Mouse (Mus musculus) lung, postnatal 0 days (tissue): ENCODE measurements around the gene Btbd1. TPM values are rescaled to one million over a fixed set of nuclear protein-coding genes. Genes with fewer than 3 reads are reported as not detected.

Source experiments
- ATAC-seq: fragments of 200-750 bp; cut with Nextera tagmentation; 2 replicates; pipeline ENCODE4 v1.8.0; 2017; ENCODE audit warnings: moderate library complexity
- DNase-seq: peaks from one replicate; pipeline ENCODE4 v3.0.0-alpha.2; 2016; ENCODE audit warnings: low spot score
- H3K27ac ChIP-seq: fragments of 300-500 bp; sonication (generic); 2 replicates; pipeline ENCODE4 v1.5.1; 2014; ENCODE audit warnings: antibody characterized with exemption, mild to moderate bottlenecking, low read length, mixed read lengths
- H3K27me3 ChIP-seq: fragments of 300-500 bp; sonication (generic); replicated peaks from 2 replicates; pipeline ENCODE4 v1.6.1; 2014; ENCODE audit warnings: low read length, mixed read lengths; ENCODE audit not compliant: insufficient read depth
- H3K36me3 ChIP-seq: fragments of 300-500 bp; sonication (generic); 2 replicates; pipeline ENCODE4 v1.6.1; 2014; ENCODE audit warnings: low read length, mixed read lengths; ENCODE audit not compliant: insufficient read depth
- H3K4me1 ChIP-seq: fragments of 300-500 bp; sonication (generic); 2 replicates; pipeline ENCODE4 v1.6.1; 2014; ENCODE audit warnings: antibody characterized with exemption, low read depth, low read length, mixed read lengths; ENCODE audit not compliant: insufficient read depth
- H3K4me2 ChIP-seq: fragments of 300-500 bp; sonication (generic); replicated peaks from 2 replicates; pipeline ENCODE4 v1.6.1; 2014; ENCODE audit warnings: low read depth, mild to moderate bottlenecking, low read length, moderate library complexity, mixed read lengths
- H3K4me3 ChIP-seq: fragments of 300-500 bp; sonication (generic); 2 replicates; pipeline ENCODE4 v1.5.1; 2014; ENCODE audit warnings: low read depth, low read length
- H3K9ac ChIP-seq: fragments of 300-500 bp; sonication (generic); replicated peaks from 2 replicates; pipeline ENCODE4 v1.6.1; 2014; ENCODE audit warnings: low read depth, mild to moderate bottlenecking
- H3K9me3 ChIP-seq: fragments of 300-500 bp; sonication (generic); 2 replicates; pipeline ENCODE4 v1.6.1; 2016; ENCODE audit warnings: low read length, mixed read lengths
- CTCF ChIP-seq: IDR thresholded peaks from 2 replicates; pipeline ENCODE4 v1.5.1; 2016; ENCODE audit warnings: antibody characterized with exemption, mild to moderate bottlenecking
- EP300 ChIP-seq: IDR thresholded peaks from 2 replicates; pipeline ENCODE4 v1.6.1; 2016; ENCODE audit warnings: antibody characterized with exemption, mild to moderate bottlenecking, control low read depth
- WGBS: fragments of 180-500 bp; shearing (Covaris S2); extraction: QIAGEN DNeasy Blood & Tissue Kit; methylation state at CpG from one replicate; pipeline ENCODE4 v1.1.7; 2014; 5-methylcytosine and 5-hydroxymethylcytosine counted together
- polyA plus RNA-seq: library from polyadenylated mRNA; unstranded; fragments of >200 nt; fragmentation: Nextera tagmentation; extraction: Ambion mirVana; gene quantifications from 2 replicates; pipeline ENCODE4 v1.2.1, GENCODE M21; 2015

Gene Btbd1
- polyA plus RNA-seq, 1 experiment from 2014 or later: 51.8 TPM

DNA sequence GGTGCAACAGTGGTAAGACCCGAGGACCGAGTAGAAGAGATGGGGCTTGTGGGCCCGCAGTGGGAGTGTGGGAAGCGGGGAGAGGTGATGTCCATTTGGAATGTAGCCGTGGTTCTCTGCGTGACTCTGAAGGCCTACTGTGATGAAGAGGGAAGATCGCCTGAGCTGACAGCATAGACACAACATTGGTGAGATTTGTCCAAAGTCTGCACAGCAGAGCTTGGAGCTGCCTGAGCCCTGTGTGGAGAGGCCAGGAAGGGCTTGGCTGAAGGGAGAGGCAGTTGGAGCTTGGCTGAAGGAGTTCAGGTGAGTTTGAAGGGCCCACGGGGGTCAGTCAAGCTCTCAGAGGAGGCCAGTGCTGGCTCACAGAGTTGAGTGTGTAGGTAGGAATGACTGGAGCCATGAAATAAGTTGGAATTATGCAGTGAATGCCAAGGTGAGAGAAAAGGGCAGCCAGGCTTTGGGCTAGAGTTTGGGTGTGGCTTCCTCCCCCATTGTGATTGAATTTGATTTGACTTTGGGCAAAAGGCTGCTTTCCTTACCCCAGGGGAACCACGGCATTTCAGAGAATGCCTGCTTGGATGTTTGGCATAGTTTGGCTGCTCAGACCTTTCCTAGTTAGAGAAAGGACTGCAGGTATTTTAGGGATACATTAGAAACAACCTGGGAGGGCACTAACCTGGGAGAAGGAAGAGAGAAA lies 38.1 kb upstream of the Btbd1 start:
- no peak overlapping the region for H3K4me3 ChIP-seq
- H3K4me2 ChIP-seq: no peak overlapping the region
- no peaks in the 10 kb centered on the region for H3K36me3 ChIP-seq
- H3K4me1 ChIP-seq: no peaks in the 10 kb centered on the region
- no peak overlapping the region for H3K9ac ChIP-seq
- H3K27me3 ChIP-seq: no peaks in the 10 kb centered on the region
- ATAC-seq (no peak), DNase-seq (no peak)
- no peak for TF ChIP-seq CTCF
- TF ChIP-seq EP300: no peak
- 82% methylated on average over 9 of the region's 9 CpGs for WGBS
- H3K9me3 ChIP-seq: no peaks in the 10 kb centered on the region
- H3K27ac ChIP-seq: no peak overlapping the region

DNA sequence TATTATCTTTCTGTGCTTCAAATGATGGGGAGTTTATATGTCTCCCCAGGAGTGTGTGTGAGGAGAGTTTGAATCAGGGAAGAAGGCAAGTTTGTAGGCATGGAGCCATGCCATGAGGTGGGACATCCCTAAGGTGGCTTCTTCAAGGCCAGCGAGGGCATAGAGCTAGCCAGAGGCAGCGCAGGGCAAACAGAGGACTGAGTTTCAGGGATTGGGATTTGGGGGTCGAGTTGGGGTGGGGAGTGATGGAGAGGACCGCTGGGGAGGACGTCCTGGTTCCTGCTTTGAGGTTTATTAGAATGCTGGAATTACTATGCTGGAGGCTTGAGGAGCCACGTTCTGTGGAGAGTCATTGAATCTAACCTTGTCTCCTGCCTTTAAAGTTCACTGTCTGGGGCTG lies 36.7 kb upstream of the Btbd1 start:
- WGBS: 92% methylated on average over 6 of the region's 6 CpGs
- no peak overlapping the region for H3K9ac ChIP-seq
- no peaks in the 10 kb centered on the region for H3K4me1 ChIP-seq
- no peak overlapping the region for H3K4me2 ChIP-seq
- no peak overlapping the region for H3K4me3 ChIP-seq
- DNase-seq (no peak), ATAC-seq (no peak)
- no peak overlapping the region for H3K27ac ChIP-seq
- H3K27me3 ChIP-seq: no peaks in the 10 kb centered on the region
- H3K36me3 ChIP-seq: no peaks in the 10 kb centered on the region
- H3K9me3 ChIP-seq: no peaks in the 10 kb centered on the region
- no peak for TF ChIP-seq EP300
- TF ChIP-seq CTCF: no peak

DNA sequence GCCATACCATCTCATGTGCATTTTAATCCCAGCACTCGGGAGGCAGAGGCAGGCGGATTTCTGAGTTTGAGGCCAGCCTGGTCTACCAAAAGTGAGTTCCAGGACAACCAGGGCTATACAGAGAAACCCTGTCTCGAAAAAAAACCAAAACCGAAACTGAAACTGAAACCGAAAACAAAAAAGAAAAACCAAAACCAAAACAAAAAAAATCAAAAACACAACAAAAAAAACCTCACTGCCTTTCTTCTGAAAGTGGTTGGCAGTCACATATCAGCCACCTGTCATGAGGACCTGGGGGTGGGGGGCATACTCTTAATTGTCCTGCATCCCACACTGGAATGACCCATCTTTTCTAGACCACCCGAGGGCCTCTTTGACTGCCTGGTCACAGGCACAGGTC lies 35.3 kb upstream of the Btbd1 start:
- TF ChIP-seq EP300: no peak
- no peak for TF ChIP-seq CTCF
- WGBS: 91% methylated on average over 6 of the region's 6 CpGs
- no peak overlapping the region for H3K4me2 ChIP-seq

DNA sequence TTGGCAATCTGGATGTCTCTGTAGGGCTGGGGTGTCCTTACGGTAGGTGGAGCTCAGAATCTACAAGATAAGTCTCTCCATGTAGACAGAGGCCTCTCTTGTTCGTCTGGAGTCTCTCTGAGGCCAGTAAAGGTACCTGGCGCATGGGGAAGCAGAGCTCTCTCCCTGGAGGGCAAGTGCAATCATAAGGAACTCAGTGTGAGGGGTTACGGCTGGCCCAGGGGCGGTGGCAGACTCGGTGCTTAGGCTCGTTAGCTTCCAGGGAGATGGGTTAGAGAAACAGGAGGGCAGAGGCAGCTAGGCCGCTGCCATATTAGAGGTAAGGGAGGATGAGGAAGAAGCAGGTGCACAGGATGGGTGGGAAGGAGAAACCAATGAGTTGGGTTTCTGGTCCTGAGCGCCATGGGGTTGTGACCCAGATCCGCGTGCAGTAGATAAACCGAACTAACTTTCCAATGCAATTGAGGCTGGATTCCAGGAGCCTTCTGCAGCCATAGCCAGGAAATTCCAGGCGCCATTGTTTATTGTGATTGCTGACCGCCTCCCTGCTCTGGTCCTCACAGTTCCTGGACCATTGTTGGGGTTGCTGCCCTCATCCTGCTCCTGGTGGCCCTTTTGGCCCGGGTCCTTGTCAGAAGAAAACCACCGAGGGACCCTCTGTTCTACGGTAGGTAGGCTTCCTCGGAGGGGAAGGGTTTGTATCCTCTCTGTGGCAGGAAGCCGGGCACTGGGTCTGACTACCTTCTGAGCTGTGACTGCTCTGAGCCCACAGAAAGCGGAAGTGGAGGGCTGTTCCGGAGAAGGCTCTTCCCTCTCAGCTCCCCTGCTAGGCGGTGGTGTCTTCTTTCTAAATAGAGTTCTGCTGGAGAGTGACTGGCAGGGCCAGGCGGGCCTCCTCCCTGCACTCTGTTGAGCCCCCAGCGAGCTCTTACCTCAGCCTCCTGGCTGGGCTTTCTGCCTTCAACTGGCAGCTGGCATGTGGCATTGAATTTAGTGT lies 33.7 kb upstream of the Btbd1 start:
- DNase-seq (peak; percentile 60), ATAC-seq (peak; percentile 32)
- Histone ChIP-seq H3K4me3 (no peak overlapping the region), H3K27ac (peak overlapping the region; percentile 39), H3K27me3 (0 out of 2 replicates have a peak, but pooled peaks cover 6% of the 10 kb centered on the region), H3K36me3 (no peaks in the 10 kb centered on the region), H3K9ac (no peak overlapping the region), H3K4me2 (peak overlapping the region; percentile 15; the same call in 1 of the 2 replicates), H3K4me1 (no peaks in the 10 kb centered on the region), H3K9me3 (no peaks in the 10 kb centered on the region)
- TF ChIP-seq EP300: no peak
- WGBS: 56% methylated on average over 24 of the region's 24 CpGs

More for the DNA sequence above, 35.3 kb upstream of the Btbd1 start:
- Histone ChIP-seq H3K9me3 (no peaks in the 10 kb centered on the region), H3K9ac (no peak overlapping the region), H3K27ac (no peak overlapping the region), H3K36me3 (no peaks in the 10 kb centered on the region), H3K4me3 (no peak overlapping the region), H3K27me3 (0 out of 2 replicates have a peak, but pooled peaks cover 4% of the 10 kb centered on the region), H3K4me1 (no peaks in the 10 kb centered on the region)
- DNase-seq (no peak), ATAC-seq (no peak)

DNA sequence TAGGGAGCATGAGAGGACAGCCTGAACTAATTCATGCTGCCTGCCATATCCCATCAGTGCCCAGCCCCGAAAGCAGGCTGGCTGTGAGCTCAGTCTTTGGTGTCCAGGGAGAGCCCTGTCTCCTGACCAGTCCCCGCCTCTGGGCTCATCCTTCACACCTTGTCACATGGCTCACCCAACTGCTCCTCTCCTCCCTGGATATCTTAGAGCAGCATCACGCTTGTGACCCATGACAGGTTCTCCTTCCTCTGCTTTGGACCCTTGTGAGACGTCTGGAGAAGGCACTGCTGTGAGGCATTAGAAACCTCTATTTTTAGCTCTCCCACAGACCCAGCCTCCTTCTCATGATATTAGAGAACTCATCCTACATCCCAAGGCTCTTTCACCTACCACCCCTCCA lies 32.7 kb upstream of the Btbd1 start:
- no peaks in the 10 kb centered on the region for H3K9me3 ChIP-seq

DNA sequence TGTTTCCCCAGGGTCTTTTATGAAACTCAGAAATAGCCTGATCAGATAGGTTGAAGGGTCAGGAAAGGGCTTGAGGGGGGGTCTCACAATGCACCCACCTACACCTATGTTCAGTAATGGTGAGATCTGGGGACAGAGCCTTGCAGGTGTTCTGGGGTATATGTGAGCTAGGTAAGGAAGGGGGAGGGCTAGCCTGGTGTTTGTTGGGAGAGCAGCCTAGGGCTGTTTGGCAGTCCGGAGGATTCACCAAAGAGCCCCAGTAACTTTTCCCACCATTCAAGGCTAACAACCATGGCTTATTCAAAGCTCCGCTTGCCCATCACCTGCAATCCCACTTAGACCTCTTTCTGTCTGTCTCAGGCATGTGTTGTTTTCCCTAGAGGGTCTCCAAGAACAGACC lies 32.2 kb upstream of the Btbd1 start:
- no peaks in the 10 kb centered on the region for H3K36me3 ChIP-seq
- no peak overlapping the region; the same call in 1 of the 2 replicates for H3K27ac ChIP-seq
- no peak overlapping the region for H3K4me3 ChIP-seq
- H3K4me2 ChIP-seq: no peak overlapping the region
- TF ChIP-seq EP300 (no peak), CTCF (no peak)
- DNase-seq (no peak), ATAC-seq (no peak)
- H3K27me3 ChIP-seq: 0 out of 2 replicates have a peak, but pooled peaks cover 6% of the 10 kb centered on the region
- no peak overlapping the region for H3K9ac ChIP-seq
- H3K4me1 ChIP-seq: no peaks in the 10 kb centered on the region
- no peaks in the 10 kb centered on the region for H3K9me3 ChIP-seq
- 74% methylated on average over 2 of the region's 2 CpGs for WGBS

More for the DNA sequence above, 32.7 kb upstream of the Btbd1 start:
- Histone ChIP-seq H3K9ac (no peak overlapping the region), H3K27ac (no peak overlapping the region), H3K4me3 (no peak overlapping the region), H3K27me3 (0 out of 2 replicates have a peak, but pooled peaks cover 6% of the 10 kb centered on the region), H3K4me2 (no peak overlapping the region), H3K36me3 (no peaks in the 10 kb centered on the region), H3K4me1 (no peaks in the 10 kb centered on the region)
- DNase-seq: no peak
- WGBS: 61% methylated on average over 4 of the region's 4 CpGs
- TF ChIP-seq CTCF (no peak), EP300 (no peak)
- ATAC-seq: no peak
